Mouse (Mus musculus) lung, postnatal 0 days (tissue): ENCODE results near the gene Kdf1.

ENCODE experiments used
- CTCF ChIP-seq: IDR thresholded peaks from 2 replicates; pipeline ENCODE4 v1.5.1; 2016; ENCODE audit warnings: antibody characterized with exemption, mild to moderate bottlenecking
- EP300 ChIP-seq: IDR thresholded peaks from 2 replicates; pipeline ENCODE4 v1.6.1; 2016; ENCODE audit warnings: antibody characterized with exemption, mild to moderate bottlenecking, control low read depth

- TF ChIP-seq CTCF = peak; percentile 51
- TF ChIP-seq EP300 = no peak
Measured at GRCm38 (mm10) chr4:133473833-133474232, 44.9 kb upstream of the Kdf1 start.
